Mouse (Mus musculus): Measurements from ENCODE around the gene Numbl. TPM values are rescaled to one million over a fixed set of nuclear protein-coding genes. Genes with fewer than 3 reads are reported as not detected.
A peak's percentile ranks its signal among the peaks of the same experiment; 100 is the strongest.

Numbl gene
- total RNA-seq, 2 experiments from 2014 or later: 11.5 to 12.1 TPM

DNA sequence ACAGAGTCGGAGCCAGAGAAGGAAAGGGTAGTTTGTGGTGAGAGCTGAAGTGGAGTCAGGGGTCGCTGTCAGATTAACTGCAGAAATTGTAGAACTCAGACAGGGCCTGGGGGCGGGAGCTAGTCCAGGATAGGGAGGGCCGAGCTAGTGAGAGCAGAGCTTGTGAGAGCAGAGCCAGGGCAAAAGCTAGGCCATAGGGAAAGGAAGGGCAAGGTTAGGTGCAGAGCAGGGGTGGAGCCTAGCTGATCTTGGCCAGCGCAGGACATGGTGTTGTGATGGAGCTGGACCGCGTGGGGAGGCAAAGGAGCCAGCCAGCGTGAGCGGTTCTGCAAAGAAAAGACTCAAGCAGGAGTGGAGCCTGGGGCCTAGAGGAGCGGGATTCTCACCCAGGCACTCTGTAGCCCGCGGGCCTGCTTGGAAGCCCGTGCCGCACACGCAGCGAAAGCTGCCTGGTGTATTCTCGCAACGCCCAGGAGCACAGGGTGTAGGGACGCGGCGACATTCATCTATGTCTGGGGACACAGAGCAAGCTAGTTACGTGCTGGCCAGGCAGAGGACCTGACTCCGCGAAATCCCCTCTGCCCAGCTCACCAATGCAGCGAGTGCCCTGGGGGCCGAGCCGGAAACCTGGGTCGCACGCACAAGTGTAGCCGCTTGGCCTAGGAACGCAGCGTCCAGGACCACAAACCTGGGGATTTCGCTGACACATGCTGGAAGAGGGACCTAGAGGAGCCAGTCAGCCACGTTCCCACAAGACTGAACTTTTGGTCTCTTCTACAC is 68.1 kb downstream of the Numbl start:
- peak; percentile 46 for DNase-seq

DNA sequence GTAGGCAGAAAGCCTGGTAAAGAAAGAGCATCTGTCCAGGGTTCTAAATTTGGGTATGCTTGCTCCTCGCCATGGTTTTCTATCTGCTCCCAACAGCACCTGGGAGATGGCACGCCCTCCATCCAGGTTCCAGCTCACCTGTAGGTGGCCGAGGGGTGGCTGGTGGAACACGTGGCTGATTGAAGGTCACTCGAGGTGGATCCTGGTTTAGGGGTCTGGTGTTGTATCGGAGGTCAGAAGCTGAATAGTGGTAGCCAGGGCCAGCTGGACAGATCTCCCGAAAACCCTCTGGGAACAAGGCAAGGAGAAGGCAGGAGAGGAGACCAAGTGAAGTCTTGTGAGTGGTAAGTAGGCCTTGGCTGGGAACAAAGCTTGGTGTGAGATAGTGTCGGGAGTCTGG is 69.3 kb downstream of the Numbl start:
- no peak for DNase-seq

- DNase-seq: no peak
Measured at GRCm38 (mm10) chr7:27328161-27328560, 69.9 kb downstream of the Numbl start.

DNA sequence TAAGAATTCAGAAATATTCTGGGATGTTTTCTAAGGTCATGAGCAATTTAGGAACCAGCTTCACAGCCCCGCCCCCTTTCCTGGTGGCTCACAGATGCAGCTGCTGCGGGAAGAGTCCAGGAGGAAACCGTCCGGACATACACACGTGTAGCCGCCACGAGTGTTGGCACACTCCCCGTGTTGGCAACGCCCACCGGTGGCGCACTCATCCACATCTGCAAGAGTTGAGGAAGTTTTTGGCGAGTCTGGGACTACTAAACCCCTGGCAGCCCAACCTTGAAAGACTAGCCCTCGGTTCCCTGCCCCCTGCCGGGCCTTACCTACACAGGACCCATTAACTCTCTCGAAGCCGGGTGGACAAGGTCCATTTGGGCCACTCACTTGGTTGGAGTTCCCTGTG is 70.4 kb downstream of the Numbl start:
- no peak for DNase-seq

DNA sequence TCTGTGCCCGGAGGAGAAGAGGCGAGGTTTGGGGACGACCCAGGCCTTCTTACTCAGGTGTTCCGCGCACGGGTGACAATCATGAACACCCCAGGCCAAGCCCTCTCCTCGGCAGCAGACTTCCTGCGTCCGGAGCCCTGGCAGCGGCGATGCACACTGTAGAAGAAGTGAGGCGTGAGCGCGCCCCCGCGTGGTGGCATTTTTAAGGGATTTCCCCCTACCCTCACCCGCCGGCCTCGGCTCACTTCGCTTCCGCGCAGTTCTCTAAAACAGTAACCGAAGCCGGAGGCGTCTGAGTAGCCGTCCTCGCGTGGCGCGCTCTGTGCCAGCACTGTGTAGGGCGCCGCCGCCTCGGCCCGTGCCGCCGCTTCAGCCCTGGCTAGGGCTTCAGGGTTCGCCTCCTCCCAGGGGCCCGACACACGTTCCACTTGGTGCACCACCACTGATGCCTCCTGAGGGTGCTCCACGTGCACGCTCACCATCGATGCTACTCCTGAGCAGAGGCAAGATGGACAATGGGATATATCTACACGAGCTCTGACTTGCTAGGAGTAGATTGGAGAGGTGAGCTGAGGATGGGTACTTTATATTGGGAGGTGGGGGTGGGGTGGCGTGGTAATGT is 71.2 kb downstream of the Numbl start:
- peak; percentile 90 for DNase-seq

DNA sequence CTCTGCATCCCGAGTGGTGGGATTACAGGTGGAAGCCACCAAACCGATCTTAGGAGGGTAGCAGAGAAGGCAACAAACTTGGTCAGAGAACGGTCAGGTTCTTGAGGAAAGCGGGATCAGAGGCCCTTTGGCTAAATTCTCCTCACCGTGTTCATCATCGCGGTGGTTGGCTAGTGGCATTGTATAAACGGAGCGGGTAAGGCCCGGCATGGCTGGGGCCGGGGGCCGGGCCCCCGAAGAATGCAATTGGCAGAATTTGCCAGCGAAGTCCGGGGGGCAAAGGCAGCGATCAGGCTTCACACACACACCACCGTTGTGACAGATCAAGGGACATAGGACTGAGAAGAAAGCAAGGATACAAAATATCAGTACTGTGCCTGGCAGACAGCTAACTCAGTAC is 71.7 kb downstream of the Numbl start:
- DNase-seq: no peak

- peak; percentile 95 for DNase-seq
Measured at GRCm38 (mm10) chr7:27330709-27331540, 72.7 kb downstream of the Numbl start.

GRCm38 (mm10) chr7:27331541-27331851 is 73.3 kb downstream of the Numbl start:
- peak; percentile 58 for DNase-seq

Other genes with a start within 250 kb of the Numbl start
- gene Cyp2a12, start 229.4 kb upstream of the Numbl start, total RNA-seq (2021): not detected
- gene Cyp2f2, start 138.5 kb upstream of the Numbl start, total RNA-seq (2021): not detected
- gene Cyp2t4, start 104.7 kb upstream of the Numbl start, total RNA-seq (2021): not detected
- gene Egln2, start 91.6 kb upstream of the Numbl start, total RNA-seq (2021): 10 to 100 TPM; 57.0 to 59.0 TPM
- gene Rab4b, start 79.5 kb upstream of the Numbl start, total RNA-seq (2021): 10 to 100 TPM; 24.7 to 27.8 TPM
- not detected for gene Gm21983, start 77.3 kb upstream of the Numbl start, total RNA-seq (2021)
- not detected for gene Mia, start 77.3 kb upstream of the Numbl start, total RNA-seq (2021)
- 10 to 100 TPM; 14.6 to 18.0 TPM for gene BC024978, start 62.7 kb upstream of the Numbl start, total RNA-seq (2021)
- 10 to 100 TPM; 64.8 to 69.5 TPM for gene Snrpa, start 62.2 kb upstream of the Numbl start, total RNA-seq (2021)
- gene Itpkc, start 29.8 kb upstream of the Numbl start, total RNA-seq (2021): 1 to 10 TPM; 4.6 to 5.3 TPM
- 10 to 100 TPM; 10.2 to 11.2 TPM for gene Coq8b, start 25.4 kb upstream of the Numbl start, total RNA-seq (2021)
- 100 to 1,000 TPM; 238 to 255 TPM for gene Ltbp4, start 79.3 kb downstream of the Numbl start, total RNA-seq (2021)
- 10 to 100 TPM; 18.4 to 19.8 TPM for gene Shkbp1, start 97.6 kb downstream of the Numbl start, total RNA-seq (2021)
- 1 to 10 TPM in 1 of 2 experiments, not detected in 1; 3.7 TPM for gene Gm20479, start 99.0 kb downstream of the Numbl start, total RNA-seq (2021)
- gene Sptbn4, start 189.3 kb downstream of the Numbl start, total RNA-seq (2021): under 1 TPM; 0.32 to 0.50 TPM
- 10 to 100 TPM; 36.3 to 44.5 TPM for gene Blvrb, start 189.5 kb downstream of the Numbl start, total RNA-seq (2021)
- 10 to 100 TPM in 1 of 2 experiments, 1 to 10 TPM in 1; 7.4 to 10.1 TPM for gene Sertad3, start 215.3 kb downstream of the Numbl start, total RNA-seq (2021)
- 10 to 100 TPM; 14.4 to 15.5 TPM for gene Sertad1, start 228.5 kb downstream of the Numbl start, total RNA-seq (2021)
- 1 to 10 TPM; 4.1 to 5.9 TPM for gene Prx, start 240.9 kb downstream of the Numbl start, total RNA-seq (2021)

Measured in heart, postnatal 4 days (tissue).